Mouse (Mus musculus) embryonic facial prominence, embryonic 15.5 days (tissue): Measurements from ENCODE around the gene Abcf1. TPM values are rescaled to one million over a fixed set of nuclear protein-coding genes. Genes with fewer than 3 reads are reported as not detected.
A peak's percentile ranks its signal among the peaks of the same experiment; 100 is the strongest.
"Not testable (repeated sequence)": the region's sequence is repeated elsewhere in the genome, so short reads cannot be mapped to it uniquely, and the experiment has no call there.

ENCODE experiments used
- ATAC-seq: fragments of 200-750 bp; cut with Nextera tagmentation; 2 replicates; pipeline ENCODE4 v1.8.0; 2017; ENCODE audit warnings: low read depth, moderate TSS enrichment; ENCODE audit not compliant: insufficient number of reproducible peaks, low FRiP score, low TSS enrichment
- H3K27ac ChIP-seq: fragments of 300-500 bp; sonication (generic); replicated peaks from 2 replicates; pipeline ENCODE4 v1.5.1; 2015; ENCODE audit warnings: mild to moderate bottlenecking, inconsistent platforms
- H3K27me3 ChIP-seq: fragments of 300-500 bp; sonication (generic); 2 replicates; pipeline ENCODE4 v1.6.1; 2015; ENCODE audit warnings: inconsistent platforms
- H3K36me3 ChIP-seq: fragments of 300-500 bp; sonication (generic); 2 replicates; pipeline ENCODE4 v1.6.1; 2015; ENCODE audit warnings: mild to moderate bottlenecking, inconsistent platforms
- H3K4me1 ChIP-seq: fragments of 300-500 bp; sonication (generic); 2 replicates; pipeline ENCODE4 v1.6.1; 2015; ENCODE audit warnings: inconsistent platforms
- H3K4me2 ChIP-seq: fragments of 300-500 bp; sonication (generic); replicated peaks from 2 replicates; pipeline ENCODE4 v1.6.1; 2015; ENCODE audit warnings: mild to moderate bottlenecking, inconsistent platforms
- H3K4me3 ChIP-seq: fragments of 300-500 bp; sonication (generic); replicated peaks from 2 replicates; pipeline ENCODE4 v1.5.1; 2015; ENCODE audit warnings: mild to moderate bottlenecking, inconsistent platforms
- H3K9ac ChIP-seq: fragments of 300-500 bp; sonication (generic); 2 replicates; pipeline ENCODE4 v1.6.1; 2015; ENCODE audit warnings: inconsistent platforms
- H3K9me3 ChIP-seq: fragments of 300-500 bp; sonication (generic); replicated peaks from 2 replicates; pipeline ENCODE4 v1.6.1; 2016; ENCODE audit warnings: inconsistent platforms
- WGBS: fragments of 180-500 bp; shearing (Covaris S2); methylation state at CpG from one replicate; pipeline ENCODE4 v1.1.7; 2015; 5-methylcytosine and 5-hydroxymethylcytosine counted together
- polyA plus RNA-seq: library from polyadenylated mRNA; unstranded; fragments of >200 nt; fragmentation: Nextera tagmentation; extraction: Ambion mirVana; gene quantifications from 2 replicates; pipeline ENCODE4 v1.2.1, GENCODE M21; 2015

The Abcf1 gene
- polyA plus RNA-seq, 1 experiment from 2014 or later = 89.0 TPM

- not testable (repeated sequence) for H3K9ac ChIP-seq, H3K4me2 ChIP-seq, H3K27ac ChIP-seq, H3K9me3 ChIP-seq, H3K36me3 ChIP-seq, H3K4me1 ChIP-seq, ATAC-seq, H3K4me3 ChIP-seq, H3K27me3 ChIP-seq
- WGBS = 80% methylated on average over 14 of the region's 14 CpGs
These were observed 33.8 kb downstream of the Abcf1 start for GRCm38 (mm10) chr17:35935763-35936162.

GRCm38 (mm10) chr17:35932608-35933007, 37.0 kb downstream of the Abcf1 start:
- no peak for ATAC-seq
- WGBS = 84% methylated on average over 4 of the region's 4 CpGs
- no peak overlapping the region for H3K4me2 ChIP-seq
- H3K4me1 ChIP-seq = no peaks in the 10 kb centered on the region
- no peaks in the 10 kb centered on the region for H3K27me3 ChIP-seq
- no peak overlapping the region for H3K4me3 ChIP-seq
- H3K9me3 ChIP-seq = no peaks in the 10 kb centered on the region
- H3K9ac ChIP-seq = no peak overlapping the region
- H3K27ac ChIP-seq = no peak overlapping the region
- H3K36me3 ChIP-seq = peaks cover 40% of the 10 kb centered on the region

DNA sequence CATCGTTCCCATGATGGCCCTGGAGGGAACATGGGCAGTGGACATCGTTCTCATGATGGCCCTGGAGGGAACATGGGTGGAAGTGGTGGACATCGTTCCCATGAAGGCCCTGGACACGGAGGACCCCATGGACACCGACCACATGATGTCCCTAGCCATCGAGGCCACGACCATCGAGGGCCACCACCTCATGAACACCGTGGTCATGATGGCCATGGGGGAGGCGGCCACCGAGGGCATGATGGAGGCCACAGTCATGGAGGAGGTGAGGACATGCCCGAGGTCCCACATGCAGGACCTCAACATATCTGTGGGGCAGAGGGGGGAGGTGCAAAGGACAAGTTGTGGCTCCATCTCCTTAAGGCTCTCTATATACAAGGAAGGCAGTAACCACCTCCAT, 38.9 kb downstream of the Abcf1 start:
- Histone ChIP-seq H3K4me2 (no peak overlapping the region), H3K4me3 (no peak overlapping the region), H3K27me3 (no peaks in the 10 kb centered on the region), H3K4me1 (no peaks in the 10 kb centered on the region), H3K9me3 (no peaks in the 10 kb centered on the region), H3K36me3 (peaks cover 58% of the 10 kb centered on the region), H3K27ac (no peak overlapping the region), H3K9ac (no peak overlapping the region)
- 96% methylated on average over 12 of the region's 12 CpGs for WGBS
- ATAC-seq = peak; percentile 16; the same call in 1 of the 2 replicates

- H3K9ac ChIP-seq = no peak overlapping the region
- H3K27me3 ChIP-seq = no peaks in the 10 kb centered on the region
- no peak for ATAC-seq
- H3K4me1 ChIP-seq = no peaks in the 10 kb centered on the region
- 94% methylated on average over 2 of the region's 2 CpGs for WGBS
- no peak overlapping the region for H3K4me2 ChIP-seq
- no peak overlapping the region for H3K27ac ChIP-seq
- H3K9me3 ChIP-seq = no peaks in the 10 kb centered on the region
- H3K4me3 ChIP-seq = no peak overlapping the region
- peaks cover 69% of the 10 kb centered on the region for H3K36me3 ChIP-seq
These were observed 40.0 kb downstream of the Abcf1 start for GRCm38 (mm10) chr17:35929534-35929933.

DNA sequence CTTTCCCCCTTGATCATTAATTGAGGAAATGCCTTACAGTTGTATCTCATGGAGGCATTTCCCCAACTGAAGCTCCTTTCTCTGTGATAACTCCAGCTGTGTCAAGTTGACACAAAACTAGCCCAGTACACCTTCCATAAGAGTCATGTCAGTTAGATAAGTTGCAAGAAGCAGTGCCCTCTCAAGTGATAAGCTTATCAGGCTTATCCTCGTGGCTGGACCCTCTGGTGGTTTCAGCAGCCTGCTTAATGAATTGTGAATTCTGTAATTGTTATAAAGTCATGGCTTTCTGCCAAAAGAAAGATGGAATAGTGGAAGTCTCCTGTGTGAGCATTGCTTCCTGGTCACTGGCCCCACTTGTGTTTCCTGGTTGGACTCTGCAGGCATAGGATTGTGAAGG, 42.1 kb downstream of the Abcf1 start:
- Histone ChIP-seq H3K27ac (no peak overlapping the region), H3K27me3 (no peaks in the 10 kb centered on the region), H3K4me1 (no peaks in the 10 kb centered on the region; the same call in 1 of the 2 replicates), H3K4me2 (no peak overlapping the region), H3K9ac (no peak overlapping the region), H3K4me3 (no peak overlapping the region), H3K36me3 (peaks cover 83% of the 10 kb centered on the region), H3K9me3 (no peaks in the 10 kb centered on the region)
- ATAC-seq = no peak
- WGBS = 77% methylated on average over 1 of the region's 1 CpGs

DNA sequence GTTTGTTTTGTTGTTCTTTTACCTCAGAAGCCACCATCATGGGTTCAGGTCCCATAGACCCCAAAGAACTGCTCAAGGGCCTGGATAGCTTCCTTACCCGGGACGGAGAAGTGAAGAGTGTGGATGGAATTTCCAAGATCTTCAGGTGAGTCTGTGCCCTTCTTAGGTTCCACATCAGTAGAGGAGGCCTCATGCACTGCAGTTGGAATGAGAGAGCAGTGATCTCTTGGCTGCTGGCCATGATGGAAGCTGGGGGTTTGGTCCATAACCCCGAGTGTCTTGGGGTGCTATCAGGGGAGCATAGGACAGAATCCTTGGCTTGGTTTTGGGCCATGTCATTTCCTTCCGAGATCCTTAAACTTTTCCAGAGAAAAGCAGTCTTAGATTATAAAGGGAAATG, 46.3 kb downstream of the Abcf1 start:
- H3K4me3 ChIP-seq = no peak overlapping the region
- H3K4me1 ChIP-seq = peaks cover 18% of the 10 kb centered on the region
- H3K9ac ChIP-seq = no peak overlapping the region
- H3K4me2 ChIP-seq = no peak overlapping the region
- ATAC-seq = no peak
- 89% methylated on average over 4 of the region's 4 CpGs for whole genome bisulfite sequencing
- no peaks in the 10 kb centered on the region for H3K27me3 ChIP-seq
- H3K9me3 ChIP-seq = no peaks in the 10 kb centered on the region
- peaks cover 52% of the 10 kb centered on the region for H3K36me3 ChIP-seq
- H3K27ac ChIP-seq = no peak overlapping the region

- H3K9me3 ChIP-seq = no peaks in the 10 kb centered on the region
- H3K27ac ChIP-seq = no peak overlapping the region
- no peak overlapping the region for H3K4me3 ChIP-seq
- no peak overlapping the region for H3K9ac ChIP-seq
- 79% methylated on average over 3 of the region's 3 CpGs for WGBS
- no peak overlapping the region for H3K4me2 ChIP-seq
- no peaks in the 10 kb centered on the region for H3K27me3 ChIP-seq
- peaks cover 44% of the 10 kb centered on the region for H3K36me3 ChIP-seq
- ATAC-seq = no peak
- peaks cover 18% of the 10 kb centered on the region for H3K4me1 ChIP-seq
These were observed 47.0 kb downstream of the Abcf1 start for GRCm38 (mm10) chr17:35922566-35922965.

DNA sequence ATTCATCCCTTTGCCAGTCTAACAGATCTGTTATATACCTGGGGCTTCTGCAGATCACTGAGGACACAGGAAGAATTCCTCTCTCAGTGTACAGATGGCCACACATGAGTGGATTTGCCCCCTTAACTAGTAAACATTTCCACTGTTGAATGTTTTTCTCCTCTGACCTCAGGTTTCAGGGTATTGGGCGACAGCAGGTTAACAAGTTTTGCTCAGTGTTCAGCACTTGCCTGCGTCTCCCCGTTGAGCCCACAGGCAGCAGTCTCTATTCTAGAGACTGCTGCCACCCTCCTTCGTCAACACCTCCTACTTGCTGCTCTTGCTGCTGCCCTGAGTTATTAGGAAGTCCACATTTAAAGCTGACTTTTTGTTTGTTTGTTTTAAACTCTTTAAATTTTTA, 47.9 kb downstream of the Abcf1 start:
- Histone ChIP-seq H3K27me3 (no peaks in the 10 kb centered on the region), H3K4me2 (no peak overlapping the region), H3K9ac (no peak overlapping the region), H3K9me3 (no peaks in the 10 kb centered on the region), H3K4me1 (peaks cover 18% of the 10 kb centered on the region), H3K4me3 (no peak overlapping the region), H3K36me3 (peaks cover 38% of the 10 kb centered on the region), H3K27ac (no peak overlapping the region)
- no peak for ATAC-seq
- 80% methylated on average over 4 of the region's 4 CpGs for WGBS

DNA sequence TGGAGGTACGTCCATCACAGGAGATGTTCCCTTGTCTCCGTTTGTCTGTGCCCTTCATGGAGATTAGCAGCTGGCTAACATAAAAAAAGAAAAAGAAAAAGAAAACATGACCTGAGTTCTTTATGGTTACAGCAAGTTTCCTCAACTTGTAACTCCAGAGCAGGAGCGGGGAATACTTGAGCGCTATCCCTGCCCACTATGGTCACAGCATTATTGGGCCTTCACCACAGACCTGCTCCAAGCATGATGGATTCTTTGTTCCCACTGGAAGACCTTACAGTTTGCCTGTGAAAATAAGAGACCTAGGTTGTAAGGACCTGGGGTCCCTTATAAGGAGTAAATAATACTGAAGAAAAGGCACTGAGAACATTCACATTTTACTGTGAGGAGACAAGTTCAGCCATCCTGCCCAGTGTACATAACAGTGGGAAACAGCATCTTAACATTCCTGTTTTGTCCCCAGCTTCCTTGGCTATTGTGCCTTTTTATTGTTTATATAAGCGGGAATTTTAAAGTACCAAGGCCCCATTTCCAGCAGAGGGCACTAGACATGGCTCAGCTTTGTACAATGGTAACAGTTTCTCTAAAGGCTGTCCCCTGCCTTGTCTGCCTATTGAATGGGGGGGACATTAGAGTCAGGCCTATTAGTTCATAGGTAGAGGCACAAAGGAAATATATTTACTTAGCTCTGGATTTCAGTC, 48.5 kb downstream of the Abcf1 start:
- Histone ChIP-seq H3K4me2 (no peak overlapping the region), H3K36me3 (peaks cover 31% of the 10 kb centered on the region), H3K9me3 (no peaks in the 10 kb centered on the region), H3K4me1 (peaks cover 18% of the 10 kb centered on the region), H3K27me3 (no peaks in the 10 kb centered on the region), H3K4me3 (no peak overlapping the region), H3K27ac (peak overlapping the region; percentile 98; the same call in 1 of the 2 replicates), H3K9ac (no peak overlapping the region)
- ATAC-seq = no peak
- 75% methylated on average over 5 of the region's 5 CpGs for WGBS

GRCm38 (mm10) chr17:35920384-35920783, 49.2 kb downstream of the Abcf1 start:
- Histone ChIP-seq H3K4me3 (peak overlapping the region; percentile 80; the same call in 1 of the 2 replicates), H3K9ac (no peak overlapping the region), H3K4me2 (0 out of 2 replicates have a peak overlapping the region, but pooled peaks have one; percentile 86), H3K36me3 (peaks cover 25% of the 10 kb centered on the region), H3K27me3 (no peaks in the 10 kb centered on the region), H3K27ac (peak overlapping the region; percentile 98), H3K9me3 (no peaks in the 10 kb centered on the region), H3K4me1 (peaks cover 21% of the 10 kb centered on the region)
- no peak for ATAC-seq
- WGBS = 62% methylated on average over 1 of the region's 1 CpGs

DNA sequence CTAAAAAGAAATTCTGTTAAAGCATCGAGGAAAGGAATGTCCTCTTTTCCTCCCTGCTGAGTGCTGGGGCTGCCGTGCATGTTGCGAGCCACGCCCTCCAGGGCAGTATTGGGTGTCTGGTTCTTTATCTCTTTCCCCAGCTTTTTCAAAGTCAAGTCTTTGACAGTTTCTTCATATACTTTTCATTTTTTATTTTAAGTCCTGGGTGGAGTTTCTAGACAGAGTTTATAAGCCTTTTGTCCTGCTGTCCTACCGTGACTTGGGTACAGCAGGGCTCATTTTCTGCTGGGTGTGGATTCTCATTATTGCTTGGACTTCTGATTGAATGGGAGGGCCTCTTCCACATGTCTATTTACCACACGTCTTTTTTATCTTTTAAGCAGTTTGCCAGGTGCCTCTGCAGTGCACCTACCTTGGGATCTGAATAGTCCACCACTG, 49.7 kb downstream of the Abcf1 start:
- no peak for ATAC-seq
- H3K9me3 ChIP-seq = no peaks in the 10 kb centered on the region
- peaks cover 26% of the 10 kb centered on the region for H3K4me1 ChIP-seq
- peak overlapping the region; percentile 80 for H3K4me3 ChIP-seq
- no peaks in the 10 kb centered on the region for H3K27me3 ChIP-seq
- H3K36me3 ChIP-seq = peaks cover 20% of the 10 kb centered on the region
- peak overlapping the region; percentile 86 for H3K4me2 ChIP-seq
- H3K27ac ChIP-seq = peak overlapping the region; percentile 98
- WGBS = 45% methylated on average over 6 of the region's 6 CpGs
- peak overlapping the region; percentile 31; the same call in 1 of the 2 replicates for H3K9ac ChIP-seq
